Mouse (Mus musculus) heart, adult 18-20 months (tissue): ENCODE measurements around the gene Myh7. TPM values are rescaled to one million over a fixed set of nuclear protein-coding genes. Genes with fewer than 3 reads are reported as not detected.

Source experiments
- DNase-seq, 2 experiments: peaks; one replicate each; pipeline ENCODE4 v3.0.0; 2021 to 2022; ENCODE audit warnings: mixed read lengths in 1 of 2
- total RNA-seq, 2 experiments: library from RNA; stranded (reverse); gene quantifications; 2 replicates each; pipeline ENCODE4 v1.2.3; 2021

Myh7 gene
- total RNA-seq, 2 experiments from 2014 or later: 1,849 to 2,242 TPM

DNA sequence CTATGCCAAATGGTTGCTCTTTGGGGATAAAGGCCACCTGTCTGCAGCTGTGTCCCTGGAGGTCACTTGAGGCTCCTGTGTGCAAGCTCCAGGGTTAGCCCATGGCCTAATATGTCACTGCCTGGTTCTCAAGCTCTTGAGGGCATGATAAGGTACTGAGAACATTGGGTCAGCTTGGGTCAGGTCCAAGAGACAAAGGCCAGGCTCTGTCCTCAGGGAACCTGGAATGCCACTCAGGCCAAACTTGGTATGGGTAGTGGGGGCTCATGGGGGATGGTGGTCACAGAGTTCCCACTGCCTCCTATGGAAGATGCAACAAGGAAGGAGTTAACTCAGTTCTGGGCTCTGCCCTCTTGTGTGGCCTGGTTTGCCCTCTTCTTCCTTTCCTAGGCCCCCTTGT, 26.1 kb downstream of the Myh7 start:
- peak; percentile 79 to 90 for DNase-seq

DNA sequence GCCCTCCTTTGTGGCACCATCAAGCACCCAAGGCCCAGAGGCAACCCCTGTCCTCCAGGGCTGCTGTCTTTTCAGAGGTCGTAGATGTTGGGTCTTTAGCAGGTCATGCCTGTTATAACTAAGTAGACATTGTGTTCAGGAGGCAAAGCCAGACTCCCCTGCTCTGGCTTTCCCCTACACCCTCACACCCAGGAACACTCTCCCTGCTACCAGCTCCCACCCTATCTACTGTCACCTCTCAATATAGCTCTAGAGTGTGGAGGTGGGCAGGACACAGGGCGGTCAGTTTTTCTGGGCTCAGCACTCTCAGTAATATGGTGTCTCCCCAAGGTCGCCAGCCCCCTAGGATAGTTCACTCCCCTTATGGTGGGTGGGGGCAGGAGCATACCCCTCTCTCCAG, 26.6 kb downstream of the Myh7 start:
- peak; percentile 60 to 74 for DNase-seq

DNA sequence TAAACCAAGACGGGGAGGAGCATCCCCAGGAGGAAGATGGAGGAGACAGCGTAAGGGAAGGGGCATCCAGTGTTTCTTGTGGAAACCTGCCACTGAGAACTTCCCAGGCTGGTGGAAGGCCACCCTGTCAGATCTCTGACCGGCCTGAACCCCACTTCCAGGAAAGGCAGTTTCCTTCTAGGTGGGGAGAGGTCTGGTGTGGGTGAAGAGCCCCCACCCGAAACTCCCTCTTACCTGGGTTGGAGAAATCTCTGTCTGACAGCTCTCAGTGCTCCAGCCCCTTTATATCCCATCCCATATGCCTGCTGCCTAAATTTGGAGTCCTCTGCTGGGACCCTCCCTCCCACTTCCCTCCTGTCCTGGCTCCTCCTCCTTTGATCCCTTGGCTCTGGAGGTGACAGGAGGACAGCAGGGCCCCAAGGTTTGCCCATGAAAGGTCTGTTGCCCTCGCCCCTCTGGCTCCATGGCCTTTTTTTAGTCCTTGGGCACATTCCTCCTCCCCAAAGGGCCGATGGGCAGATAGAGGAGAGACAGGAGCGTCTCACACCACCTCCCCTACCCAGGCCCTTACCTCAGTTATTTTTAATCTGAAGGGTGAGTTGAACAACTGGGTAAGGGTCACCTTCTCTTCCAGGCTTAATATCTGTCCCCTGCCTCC, 28.0 kb downstream of the Myh7 start, which contains the start of gene Myh6:
Gene Myh6, minus strand, starts transcription at position 608 of the 658 bp plus-strand sequence.
- peak; percentile 79 to 87 for DNase-seq

DNA sequence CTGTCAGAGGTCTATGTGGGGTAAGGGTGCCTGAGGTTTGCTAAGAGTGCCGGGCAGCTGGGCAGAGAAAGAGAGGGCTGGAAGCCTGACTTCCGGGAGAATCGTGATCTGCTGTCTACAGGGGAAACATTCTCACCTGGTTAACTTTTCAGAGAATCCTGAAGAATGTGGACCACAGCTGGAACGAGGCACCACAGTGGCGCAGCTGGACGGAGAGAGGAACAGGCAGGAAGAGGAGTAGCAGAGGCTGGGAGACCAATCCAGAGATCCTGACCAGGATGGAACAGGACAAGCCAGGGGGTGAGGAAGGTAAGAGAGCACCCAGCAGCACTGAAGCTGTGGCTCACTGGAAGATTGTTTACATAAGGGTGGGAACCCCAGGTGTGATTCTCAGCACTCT, 28.8 kb downstream of the Myh7 start:
- no peak for DNase-seq

DNA sequence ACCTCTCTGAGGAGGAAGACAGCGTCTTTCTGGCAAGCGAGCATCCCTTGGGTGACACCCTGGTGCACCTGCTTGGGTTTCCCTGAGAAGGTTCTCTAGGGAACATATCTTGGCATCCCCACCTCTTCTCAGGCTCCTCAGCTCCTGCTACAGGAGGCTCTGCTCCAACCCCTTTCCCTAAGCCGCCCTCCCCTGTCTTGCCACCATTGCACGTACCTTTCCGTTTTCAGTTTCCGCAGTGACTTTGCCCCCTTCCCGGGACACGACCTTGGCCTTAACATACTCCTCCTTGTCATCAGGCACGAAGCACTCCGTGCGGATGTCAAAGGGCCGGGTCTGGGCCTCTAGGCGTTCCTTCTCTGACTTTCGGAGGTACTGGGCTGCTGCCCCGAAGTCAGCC, 29.4 kb downstream of the Myh7 start:
- DNase-seq: no peak

DNA sequence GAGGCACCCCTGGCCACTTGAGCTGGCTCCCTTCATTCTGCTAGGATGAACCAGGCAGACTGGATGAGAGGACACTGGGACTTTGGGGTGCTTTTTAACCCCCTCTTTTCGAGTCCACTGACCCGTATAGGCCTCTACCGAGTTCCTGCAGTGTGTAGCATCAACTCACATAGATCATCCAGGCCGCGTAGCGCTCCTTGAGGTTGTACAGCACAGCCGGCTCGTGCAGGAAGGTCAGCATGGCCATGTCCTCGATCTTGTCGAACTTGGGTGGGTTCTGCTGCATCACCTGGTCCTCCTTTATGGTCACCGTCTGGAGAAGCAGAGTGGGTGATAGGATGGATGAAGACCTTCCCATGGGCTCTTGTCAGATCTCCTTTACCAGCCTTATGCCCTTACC, 30.7 kb downstream of the Myh7 start:
- DNase-seq: no peak

DNA sequence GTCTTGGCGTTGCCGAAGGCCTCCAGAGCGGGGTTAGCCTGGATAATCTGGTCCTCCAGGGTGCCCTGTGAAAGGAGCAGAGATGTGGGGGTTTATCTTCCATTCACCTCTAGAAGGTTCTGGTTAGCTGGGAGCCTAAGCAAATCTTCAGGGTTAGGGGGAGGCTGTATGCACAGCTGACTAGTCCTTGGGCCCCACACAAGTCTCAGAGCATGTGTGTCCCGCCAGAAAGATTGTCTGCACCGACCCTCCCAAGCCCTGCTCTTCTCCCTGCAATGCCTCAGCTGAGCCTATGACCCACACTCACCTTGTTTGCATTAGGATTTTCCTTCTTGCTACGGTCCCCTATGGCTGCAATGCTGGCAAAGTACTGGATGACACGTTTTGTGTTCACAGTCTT, 31.7 kb downstream of the Myh7 start:
- DNase-seq: no peak

DNA sequence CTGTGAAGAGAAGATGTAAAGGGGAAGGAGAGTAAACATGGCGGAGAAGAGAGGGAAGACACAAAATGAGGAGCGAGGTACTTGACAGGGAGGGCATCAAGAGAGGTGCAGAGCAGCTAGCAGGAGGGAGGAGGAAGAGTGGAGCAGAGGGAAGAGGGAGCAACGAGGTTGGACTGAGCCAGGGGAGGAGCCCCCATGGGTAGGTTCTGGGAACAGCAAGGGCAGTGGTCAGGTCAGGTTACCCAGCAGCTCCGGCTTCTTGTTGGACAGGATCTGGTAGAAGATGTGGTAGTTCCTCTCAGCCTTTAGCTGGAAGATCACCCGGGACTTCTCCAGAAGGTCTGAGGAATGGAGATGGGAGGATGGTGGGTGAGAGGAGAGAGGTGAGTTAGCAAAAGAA, 32.9 kb downstream of the Myh7 start:
- DNase-seq: peak in 1 of 2 experiments; percentile 31

DNA sequence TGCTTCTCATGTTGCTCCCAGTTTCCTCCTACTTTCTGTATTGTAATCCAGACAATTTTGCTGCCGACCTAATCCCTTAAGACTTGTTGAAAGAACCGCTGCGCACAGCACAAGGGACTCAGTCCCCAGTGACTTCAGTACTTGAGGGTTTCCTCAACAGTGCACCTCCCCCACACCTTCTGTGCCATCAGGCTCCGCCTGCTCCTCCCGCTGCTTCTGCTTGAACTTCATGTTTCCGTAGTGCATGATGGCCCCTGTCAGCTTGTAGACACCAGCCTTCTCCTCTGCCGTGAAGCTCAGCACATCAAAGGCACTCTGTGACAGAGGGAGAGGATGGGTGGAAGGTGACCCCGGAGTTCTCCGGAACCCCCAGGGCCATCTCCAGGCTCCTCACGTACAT, 33.7 kb downstream of the Myh7 start:
- no peak for DNase-seq

DNA sequence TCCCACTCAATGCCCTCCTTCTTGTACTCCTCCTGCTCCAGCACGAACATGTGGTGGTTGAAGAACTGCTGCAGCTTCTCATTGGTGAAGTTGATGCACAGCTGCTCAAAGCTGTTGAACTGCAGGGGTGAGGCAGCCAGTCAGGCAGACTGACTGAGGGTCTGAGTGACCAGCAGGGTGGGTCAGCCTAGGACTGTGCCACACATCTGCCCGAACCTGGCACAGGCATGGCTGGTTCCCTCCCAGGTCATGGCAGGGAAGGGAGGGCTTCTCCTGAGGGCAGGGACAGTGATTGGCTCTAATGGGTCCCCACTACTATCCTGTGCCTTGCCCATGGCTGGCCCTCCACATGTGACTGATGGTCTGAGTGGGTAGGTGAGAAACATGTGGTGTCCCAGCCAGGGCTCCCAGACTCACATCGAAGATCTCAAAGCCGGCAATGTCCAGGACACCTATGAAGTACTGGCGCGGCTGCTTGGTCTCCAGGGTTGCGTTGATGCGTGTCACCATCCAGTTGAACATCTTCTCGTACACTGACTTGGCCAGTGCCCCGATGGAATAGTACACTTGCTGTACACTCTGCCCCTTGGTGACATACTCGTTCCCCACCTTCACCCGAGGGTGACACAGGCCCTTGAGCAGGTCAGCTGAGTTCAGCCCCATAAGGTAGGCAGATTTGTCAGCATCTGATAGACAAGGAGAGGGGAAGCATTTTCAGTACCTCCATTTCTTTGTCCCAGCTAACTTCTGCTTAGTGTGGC, 34.4 kb downstream of the Myh7 start:
- peak in 1 of 2 experiments; percentile 51 for DNase-seq

DNA sequence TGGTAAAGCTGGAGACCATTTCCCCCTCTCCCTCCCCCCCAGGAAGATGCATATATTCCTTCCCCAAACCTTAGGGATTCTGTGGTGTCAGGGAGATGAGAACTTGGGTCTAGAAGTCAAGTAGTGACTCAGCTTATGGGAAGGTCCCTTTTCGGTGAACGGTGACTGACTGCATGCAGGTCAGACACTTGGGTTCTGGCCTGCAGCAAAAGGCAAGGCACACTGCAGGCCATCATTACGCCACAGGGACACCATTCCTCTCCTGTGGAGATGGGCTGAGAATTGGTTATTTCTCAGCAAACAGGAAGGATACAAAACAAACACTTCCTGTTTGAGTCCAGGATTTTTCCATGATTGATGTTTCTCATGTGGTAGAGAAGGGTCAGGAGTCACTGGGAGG, 35.2 kb downstream of the Myh7 start:
- DNase-seq: no peak

DNA sequence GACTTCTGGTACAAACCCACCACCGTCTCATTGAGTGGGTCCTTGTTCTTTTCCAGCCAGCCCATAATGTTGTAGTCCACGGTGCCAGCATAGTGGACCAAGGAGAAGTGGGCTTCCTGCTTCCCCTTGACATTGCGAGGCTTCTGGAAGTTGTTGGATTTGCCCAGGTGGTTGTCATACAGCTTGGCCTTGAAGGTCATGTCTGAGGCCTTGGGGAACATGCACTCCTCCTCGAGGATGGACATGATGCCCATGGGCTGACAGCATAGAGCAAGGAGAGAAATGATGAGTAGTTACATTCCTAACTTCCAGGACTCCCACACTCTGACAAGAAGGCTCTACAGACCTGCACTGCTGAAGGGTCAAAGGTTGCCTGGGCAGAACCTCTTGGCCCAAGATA, 35.9 kb downstream of the Myh7 start:
- DNase-seq: no peak

DNA sequence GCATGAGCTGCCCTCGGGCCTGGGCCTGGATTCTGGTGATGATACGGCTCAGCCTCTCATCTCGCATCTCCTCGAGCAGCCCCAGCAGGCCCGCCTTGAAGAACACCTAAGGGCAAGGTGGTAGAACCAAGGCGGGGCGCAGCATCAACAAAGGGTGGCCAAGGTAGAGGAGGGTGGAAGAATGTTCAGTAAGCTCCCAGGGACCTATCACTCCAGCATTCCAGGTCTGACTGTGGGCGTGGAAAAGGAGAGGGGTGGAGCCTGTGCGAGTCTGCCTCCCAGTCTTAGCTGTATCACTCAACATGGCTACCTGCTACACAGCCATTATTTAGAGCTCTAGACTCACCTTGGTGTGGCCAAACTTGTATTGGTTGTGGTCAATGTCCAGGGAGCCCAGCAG, 37.9 kb downstream of the Myh7 start:
- peak in 1 of 2 experiments; percentile 49 for DNase-seq

DNA sequence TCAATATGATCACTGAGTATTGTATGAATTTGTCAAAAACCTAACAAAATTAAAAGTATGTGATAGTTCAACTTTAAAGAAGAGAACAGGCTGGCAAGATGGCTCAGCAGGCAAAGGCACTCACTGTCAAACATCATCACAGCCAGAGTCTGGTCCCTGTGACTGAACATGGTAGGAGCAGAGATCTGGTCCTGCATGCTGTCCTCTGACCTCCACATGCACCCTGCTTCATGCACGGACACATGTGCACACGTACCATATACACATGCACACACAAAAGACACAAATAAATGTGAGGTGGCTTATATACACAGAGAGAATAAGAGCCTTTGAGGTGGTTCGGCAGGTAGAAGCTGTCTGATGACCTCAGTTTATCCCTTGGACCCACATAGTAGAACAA, 38.9 kb downstream of the Myh7 start:
- DNase-seq: no peak

DNA sequence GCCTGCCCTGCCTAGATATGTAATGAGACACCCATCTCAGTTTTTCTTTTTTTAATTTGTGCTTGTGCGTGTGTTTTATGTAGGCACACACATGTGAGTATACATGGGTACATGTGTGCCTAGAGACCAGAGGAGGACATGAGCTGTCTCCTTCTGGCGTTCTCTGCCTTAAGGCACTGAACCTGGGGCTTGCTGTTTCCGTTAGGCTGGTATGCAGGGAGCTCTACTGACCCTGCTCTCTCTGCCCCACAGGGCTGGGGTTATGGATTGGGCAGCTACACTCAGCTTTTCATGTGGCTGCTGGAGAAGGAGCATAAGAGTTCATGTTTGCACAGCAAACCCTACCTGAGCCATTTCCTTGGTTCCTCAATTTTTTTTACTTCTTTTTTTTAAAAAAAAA, 40.0 kb downstream of the Myh7 start:
- DNase-seq: no peak

DNA sequence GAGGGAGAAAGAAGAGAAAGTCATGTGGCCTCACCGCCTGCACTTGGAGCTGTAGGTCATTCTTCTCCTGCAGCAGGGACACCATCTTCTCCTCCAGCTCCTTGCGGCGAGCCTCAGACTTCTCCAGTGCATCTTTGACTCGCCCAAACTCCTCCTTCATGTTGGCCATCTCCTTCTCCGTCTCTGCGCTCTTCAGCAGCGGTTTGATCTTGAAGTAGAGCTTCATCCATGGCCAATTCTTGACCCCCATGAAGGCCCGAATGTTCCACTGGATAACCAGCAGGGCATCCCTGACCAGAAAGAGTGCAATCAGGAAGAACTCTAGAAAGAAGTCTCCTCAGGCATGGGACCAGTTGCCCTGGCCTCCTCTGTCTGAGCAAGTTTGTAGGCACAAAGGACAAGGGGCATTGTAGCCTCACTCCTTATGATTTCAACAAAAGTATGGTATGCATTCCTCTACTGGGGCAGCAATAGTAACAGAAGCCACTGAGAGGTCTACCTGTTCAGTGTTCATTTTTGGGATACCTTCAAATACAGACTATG, 40.7 kb downstream of the Myh7 start:
- no peak for DNase-seq

DNA sequence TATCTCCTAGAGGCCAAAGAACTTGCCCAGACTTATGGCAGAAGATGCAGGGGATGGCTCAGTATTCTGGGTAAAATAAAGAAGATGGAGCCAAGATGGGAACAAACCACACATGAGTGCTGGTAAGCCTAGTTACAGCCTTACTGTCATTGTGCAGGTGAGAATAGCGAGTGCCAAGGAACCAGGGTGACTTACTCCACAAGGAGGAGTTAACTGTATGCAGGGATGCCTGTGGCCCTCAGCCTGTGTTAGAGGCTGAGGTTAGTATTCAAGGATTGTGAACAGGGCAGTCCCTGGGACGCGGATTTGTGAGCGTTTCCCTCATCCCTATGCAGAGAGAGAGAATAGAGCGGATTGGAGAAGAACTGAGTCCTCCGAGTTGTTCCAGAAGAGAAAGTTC, 42.8 kb downstream of the Myh7 start:
- no peak for DNase-seq

DNA sequence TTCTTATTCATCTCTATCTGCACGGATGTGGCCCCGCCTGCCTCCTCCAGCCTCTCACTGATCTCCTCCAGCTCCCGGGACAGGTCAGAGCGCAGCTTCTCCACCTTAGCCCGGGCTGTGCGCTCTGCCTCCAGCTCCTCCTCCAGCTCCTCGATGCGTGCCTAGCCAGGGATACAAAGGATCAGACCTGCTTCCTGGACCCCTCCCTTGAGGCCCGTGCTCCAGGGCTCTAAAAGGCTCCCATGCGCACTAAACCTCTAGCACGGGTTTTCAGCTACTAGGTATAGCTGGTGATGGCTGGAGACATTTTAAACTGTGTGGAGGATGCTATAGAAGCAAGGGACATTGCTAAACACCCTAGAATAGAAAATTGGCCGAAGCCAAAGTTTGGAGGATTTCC, 43.9 kb downstream of the Myh7 start:
- no peak for DNase-seq

DNA sequence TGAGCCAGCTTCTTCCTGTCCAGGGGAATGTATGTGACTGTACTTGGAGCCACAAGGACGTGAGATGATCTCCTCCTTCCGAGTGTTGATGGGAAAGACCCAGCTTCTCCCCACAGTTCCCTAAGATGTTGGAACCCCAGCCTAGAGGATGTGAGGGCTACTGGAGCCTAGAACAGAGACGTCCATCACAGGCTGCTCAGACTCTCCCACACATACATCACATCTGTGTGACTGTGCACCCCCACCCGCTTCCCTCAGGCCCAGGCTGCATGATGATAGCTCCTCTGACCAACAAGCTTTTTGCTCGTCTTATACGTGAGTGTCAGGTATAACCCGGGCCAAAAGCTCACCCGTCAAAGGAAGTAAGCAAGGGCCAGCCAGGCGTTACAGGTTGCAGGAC, 45.6 kb downstream of the Myh7 start:
- no peak for DNase-seq

DNA sequence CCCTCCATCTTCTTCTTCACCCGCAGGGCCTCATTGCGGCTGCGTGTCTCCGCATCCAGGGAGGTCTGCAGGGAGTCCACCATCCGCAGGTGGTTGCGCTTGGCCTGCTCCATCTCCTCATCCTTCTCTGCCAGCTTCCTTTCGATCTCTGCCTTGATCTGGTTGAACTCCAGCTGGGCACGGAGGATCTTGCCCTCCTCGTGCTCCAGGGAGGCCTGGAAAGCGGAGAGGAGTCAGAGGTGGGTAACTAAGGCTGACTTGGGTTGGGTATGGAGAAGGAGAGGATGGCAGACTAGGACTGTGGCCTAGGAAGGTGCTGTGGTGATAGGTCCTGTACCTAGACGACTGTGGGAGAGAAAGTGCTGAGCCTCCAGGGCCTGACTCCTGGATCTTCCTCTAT, 47.4 kb downstream of the Myh7 start:
- DNase-seq: peak in 1 of 2 experiments; percentile 31

DNA sequence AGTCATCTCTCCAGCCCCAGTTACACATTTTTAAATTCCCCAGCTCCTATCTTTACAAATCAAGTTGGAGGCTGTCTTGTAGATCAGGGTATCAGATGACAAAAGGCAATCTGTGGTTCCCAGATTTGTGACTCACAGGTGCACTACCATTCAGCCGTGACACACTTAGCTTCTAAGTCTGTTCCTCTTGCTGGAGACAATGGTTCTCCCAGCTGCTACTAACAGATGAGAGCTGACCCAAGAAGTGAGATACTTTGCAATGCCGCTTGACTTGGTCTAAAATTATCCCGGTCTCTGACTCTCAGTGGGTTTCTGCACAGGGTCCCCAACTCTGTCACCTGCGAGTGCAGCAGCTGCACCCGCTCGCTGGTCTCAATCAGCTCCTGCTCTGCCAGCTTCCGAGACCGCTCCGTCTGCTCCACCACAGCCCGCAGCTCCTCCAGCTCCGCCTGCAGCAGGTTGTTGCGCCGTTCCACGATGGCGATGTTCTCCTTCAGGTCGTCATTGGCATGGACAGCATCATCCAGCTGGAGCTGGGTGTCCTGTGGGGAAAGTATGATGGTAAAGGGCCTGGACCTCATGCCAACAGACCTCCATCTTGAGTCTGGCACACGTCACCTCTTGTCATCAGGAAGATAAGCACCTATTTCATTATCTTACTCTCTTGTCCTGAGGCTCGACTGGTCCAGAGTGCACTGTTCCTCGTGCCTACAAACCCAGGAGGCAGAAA, 48.3 kb downstream of the Myh7 start:
- peak in 1 of 2 experiments; percentile 30 for DNase-seq

DNA sequence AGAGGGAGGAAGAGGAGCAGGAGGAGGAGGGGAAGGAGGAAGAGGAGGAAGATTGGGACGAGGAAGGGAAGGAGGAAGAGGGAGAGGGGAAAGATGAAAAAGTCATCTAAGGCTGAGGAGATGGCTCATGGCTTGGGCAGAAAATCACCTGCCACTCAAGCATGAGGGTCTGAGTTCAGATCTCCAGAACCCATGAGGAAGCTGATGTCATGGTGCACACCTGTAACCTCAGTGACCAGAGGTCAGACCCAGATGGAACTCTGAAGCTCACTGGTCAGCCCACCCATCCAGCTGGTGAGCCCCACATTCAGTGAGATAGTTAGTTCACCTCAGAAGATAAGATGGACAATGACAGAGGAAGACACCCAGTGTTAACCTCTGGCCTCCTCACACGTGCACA, 49.5 kb downstream of the Myh7 start:
- DNase-seq: peak in 1 of 2 experiments; percentile 11

DNA sequence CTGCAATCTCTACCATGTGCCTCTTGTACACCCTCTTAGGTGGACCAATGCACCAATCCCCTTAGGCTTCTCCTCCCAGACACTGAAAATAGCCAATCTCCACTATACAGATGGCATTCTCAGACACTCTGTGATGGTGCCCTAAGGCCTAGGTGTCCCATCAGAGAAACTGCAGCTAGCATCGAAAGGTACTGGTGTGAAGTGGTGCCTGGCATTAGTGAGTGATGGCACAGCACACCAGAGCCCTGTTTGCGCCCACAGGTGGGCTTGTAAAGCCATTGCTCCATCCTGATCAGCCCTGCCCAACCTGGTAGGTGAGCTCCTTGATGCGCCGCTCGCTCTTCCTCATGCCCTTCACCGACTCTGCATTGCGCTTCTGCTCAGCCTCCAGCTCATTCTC, 50.5 kb downstream of the Myh7 start:
- no peak for DNase-seq
